Mouse (Mus musculus): ENCODE results near the gene Cfc1. TPM values are rescaled to one million over a fixed set of nuclear protein-coding genes. Genes with fewer than 3 reads are reported as not detected.
"Not testable (repeated sequence)": the region's sequence is repeated elsewhere in the genome, so short reads cannot be mapped to it uniquely, and the experiment has no call there.

Cfc1 gene
- total RNA-seq, 1 experiment = 0.58 TPM

- H3K9me3 ChIP-seq (ENCODE audit: control insufficient read depth, insufficient read depth, low read depth, low read length) = no peaks in the 10 kb centered on the region
- TF ChIP-seq MAFK (IDR thresholded peaks at IDR 0.05; ENCODE audit: insufficient read depth, low read depth, low read length) (no peak), ZC3H11A (IDR thresholded peaks at IDR 0.05; ENCODE audit: borderline replicate concordance, low read depth, low read length) (peak; percentile 75; the same call in 1 of the 2 replicates), CHD2 (IDR thresholded peaks at IDR 0.05; ENCODE audit: low read depth, low read length) (no peak), ZNF384 (IDR thresholded peaks at IDR 0.05; ENCODE audit: low read depth, low read length) (no peak), HCFC1 (IDR thresholded peaks at IDR 0.05; ENCODE audit: borderline replicate concordance, insufficient read depth, low read length) (no peak)
- in situ Hi-C loops (cut with MboI; ENCODE audit: low sequenced_read_pairs in 2 of 2, unreplicated experiment in 2 of 2) = no loop called here
- H3K9ac ChIP-seq (ENCODE audit: insufficient read depth, low read depth, low read length, poor library complexity, severe bottlenecking) = no peak overlapping the region
- no peaks in the 10 kb centered on the region; a peak in 1 of 4 replicates for H3K4me1 ChIP-seq (ENCODE audit: control insufficient read depth in 2 of 2, insufficient read depth in 2 of 2, low read length in 2 of 2, poor library complexity in 1 of 2)
- 0 out of 4 replicates have a peak overlapping the region, but pooled peaks of 1 of the 2 experiments have one; percentile 21 for H3K4me3 ChIP-seq (ENCODE audit: insufficient read depth in 1 of 2, low read depth in 1 of 2, low read length in 2 of 2, poor library complexity in 1 of 2, severe bottlenecking in 1 of 2)
- H3K36me3 ChIP-seq (ENCODE audit: control insufficient read depth, insufficient read depth, low read length, poor library complexity, severe bottlenecking) = no peaks in the 10 kb centered on the region
- no peak overlapping the region for H3K27ac ChIP-seq (ENCODE audit: insufficient read depth, low read depth, low read length, poor library complexity, severe bottlenecking)
- DNase-seq (ENCODE audit: low read depth, low spot score) = peak; percentile 77
Measured at GRCm38 (mm10) chr1:34511027-34511426, 24.4 kb upstream of the Cfc1 start.

GRCm38 (mm10) chr1:34513068-34513467, 22.4 kb upstream of the Cfc1 start:
- no peak for DNase-seq (ENCODE audit: low read depth, low spot score)
- H3K4me3 ChIP-seq (ENCODE audit: insufficient read depth in 1 of 2, low read depth in 1 of 2, low read length in 2 of 2, poor library complexity in 1 of 2, severe bottlenecking in 1 of 2) = no peak overlapping the region
- H3K4me1 ChIP-seq (ENCODE audit: control insufficient read depth in 2 of 2, insufficient read depth in 2 of 2, low read length in 2 of 2, poor library complexity in 1 of 2) = peaks cover 0 to 2% of the 10 kb centered on the region in 2 experiments; a peak in 1 of 4 replicates
- H3K9me3 ChIP-seq (ENCODE audit: control insufficient read depth, insufficient read depth, low read depth, low read length) = no peaks in the 10 kb centered on the region
- TF ChIP-seq MAFK (IDR thresholded peaks at IDR 0.05; ENCODE audit: insufficient read depth, low read depth, low read length) (no peak), HCFC1 (IDR thresholded peaks at IDR 0.05; ENCODE audit: borderline replicate concordance, insufficient read depth, low read length) (no peak), ZC3H11A (IDR thresholded peaks at IDR 0.05; ENCODE audit: borderline replicate concordance, low read depth, low read length) (no peak), ZNF384 (IDR thresholded peaks at IDR 0.05; ENCODE audit: low read depth, low read length) (no peak), CHD2 (IDR thresholded peaks at IDR 0.05; ENCODE audit: low read depth, low read length) (no peak)
- H3K36me3 ChIP-seq (ENCODE audit: control insufficient read depth, insufficient read depth, low read length, poor library complexity, severe bottlenecking) = no peaks in the 10 kb centered on the region
- in situ Hi-C loops (cut with MboI; ENCODE audit: low sequenced_read_pairs in 2 of 2, unreplicated experiment in 2 of 2) = no loop called here
- no peak overlapping the region for H3K9ac ChIP-seq (ENCODE audit: insufficient read depth, low read depth, low read length, poor library complexity, severe bottlenecking)
- H3K27ac ChIP-seq (ENCODE audit: insufficient read depth, low read depth, low read length, poor library complexity, severe bottlenecking) = no peak overlapping the region

GRCm38 (mm10) chr1:34516595-34516994, 18.9 kb upstream of the Cfc1 start:
- in situ Hi-C loops (cut with MboI; ENCODE audit: low sequenced_read_pairs in 2 of 2, unreplicated experiment in 2 of 2) = no loop called here
- Histone ChIP-seq H3K27ac (ENCODE audit: insufficient read depth, low read depth, low read length, poor library complexity, severe bottlenecking) (no peak overlapping the region), H3K4me1 (ENCODE audit: control insufficient read depth in 2 of 2, insufficient read depth in 2 of 2, low read length in 2 of 2, poor library complexity in 1 of 2) (peaks cover 0 to 2% of the 10 kb centered on the region in 2 experiments; a peak in 1 of 4 replicates), H3K9me3 (ENCODE audit: control insufficient read depth, insufficient read depth, low read depth, low read length) (no peaks in the 10 kb centered on the region), H3K9ac (ENCODE audit: insufficient read depth, low read depth, low read length, poor library complexity, severe bottlenecking) (no peak overlapping the region), H3K4me3 (ENCODE audit: insufficient read depth in 1 of 2, low read depth in 1 of 2, low read length in 2 of 2, poor library complexity in 1 of 2, severe bottlenecking in 1 of 2) (peak overlapping the region in 1 of 2 experiments; percentile 37; a peak in 2 of 4 replicates), H3K36me3 (ENCODE audit: control insufficient read depth, insufficient read depth, low read length, poor library complexity, severe bottlenecking) (no peaks in the 10 kb centered on the region)
- no peak for DNase-seq (ENCODE audit: low read depth, low spot score)
- TF ChIP-seq MAFK (IDR thresholded peaks at IDR 0.05; ENCODE audit: insufficient read depth, low read depth, low read length) (no peak), ZC3H11A (IDR thresholded peaks at IDR 0.05; ENCODE audit: borderline replicate concordance, low read depth, low read length) (no peak)

GRCm38 (mm10) chr1:34517297-34517696, 18.2 kb upstream of the Cfc1 start:
- H3K4me3 ChIP-seq (ENCODE audit: insufficient read depth in 1 of 2, low read depth in 1 of 2, low read length in 2 of 2, poor library complexity in 1 of 2, severe bottlenecking in 1 of 2); H3K9ac ChIP-seq (ENCODE audit: insufficient read depth, low read depth, low read length, poor library complexity, severe bottlenecking); DNase-seq (ENCODE audit: low read depth, low spot score); H3K9me3 ChIP-seq (ENCODE audit: control insufficient read depth, insufficient read depth, low read depth, low read length); H3K27ac ChIP-seq (ENCODE audit: insufficient read depth, low read depth, low read length, poor library complexity, severe bottlenecking); in situ Hi-C loops (cut with MboI; ENCODE audit: low sequenced_read_pairs in 2 of 2, unreplicated experiment in 2 of 2); H3K36me3 ChIP-seq (ENCODE audit: control insufficient read depth, insufficient read depth, low read length, poor library complexity, severe bottlenecking); H3K4me1 ChIP-seq (ENCODE audit: control insufficient read depth in 2 of 2, insufficient read depth in 2 of 2, low read length in 2 of 2, poor library complexity in 1 of 2): not testable (repeated sequence)

GRCm38 (mm10) chr1:34517797-34518196, 17.7 kb upstream of the Cfc1 start:
- H3K27ac ChIP-seq (ENCODE audit: insufficient read depth, low read depth, low read length, poor library complexity, severe bottlenecking); H3K36me3 ChIP-seq (ENCODE audit: control insufficient read depth, insufficient read depth, low read length, poor library complexity, severe bottlenecking); in situ Hi-C loops (cut with MboI; ENCODE audit: low sequenced_read_pairs in 2 of 2, unreplicated experiment in 2 of 2); DNase-seq (ENCODE audit: low read depth, low spot score); H3K4me3 ChIP-seq (ENCODE audit: insufficient read depth in 1 of 2, low read depth in 1 of 2, low read length in 2 of 2, poor library complexity in 1 of 2, severe bottlenecking in 1 of 2); H3K9ac ChIP-seq (ENCODE audit: insufficient read depth, low read depth, low read length, poor library complexity, severe bottlenecking); H3K4me1 ChIP-seq (ENCODE audit: control insufficient read depth in 2 of 2, insufficient read depth in 2 of 2, low read length in 2 of 2, poor library complexity in 1 of 2); H3K9me3 ChIP-seq (ENCODE audit: control insufficient read depth, insufficient read depth, low read depth, low read length): not testable (repeated sequence)
